Mouse (Mus musculus): ENCODE results near the gene Gm28230.

DNA sequence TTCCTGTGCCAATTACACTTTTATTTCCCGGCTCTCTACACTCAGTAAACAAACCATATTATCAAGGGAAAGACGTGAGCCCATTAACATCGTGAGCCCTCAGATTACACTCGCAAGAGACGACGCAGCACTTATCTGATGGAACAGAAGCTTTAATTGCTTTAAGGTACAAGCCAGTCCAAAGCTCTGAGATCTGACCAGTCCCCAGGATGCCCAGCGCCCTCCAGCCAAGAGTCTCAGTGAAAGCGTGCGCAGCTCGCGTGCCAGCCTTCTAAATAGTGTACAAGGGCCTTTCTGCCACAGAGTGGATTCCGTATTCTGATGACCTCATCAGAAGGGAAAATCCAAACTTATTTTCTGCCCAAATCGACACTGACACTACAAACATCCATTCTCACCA is 35.4 kb downstream of the Gm28230 start:
- TF ChIP-seq CTCF (IDR thresholded peaks at IDR 0.05; ENCODE audit: insufficient read depth, low read depth, low read length) (no peak), POLR2A (IDR thresholded peaks at IDR 0.05; ENCODE audit: insufficient read depth, low read depth, low read length) (no peak)
